Mouse (Mus musculus): ENCODE results near the gene Rin1. TPM values are rescaled to one million over a fixed set of nuclear protein-coding genes. Genes with fewer than 3 reads are reported as not detected.

The Rin1 gene
- total and polyA plus RNA-seq, 3 experiments, result 0.13 to 0.89 (median 0.47) TPM

GRCm38 (mm10) chr19:5051515-5051914 is 1.2 kb downstream of the Rin1 start:
- dilution Hi-C loops (cut with MboI; ENCODE audit: extremely low pct_ligation_motif_present, extremely low pct_unique_long_range_greater_than_20kb, low sequenced_read_pairs) (no loop called here), in situ Hi-C loops (cut with MboI; ENCODE audit: low pct_ligation_motif_present, low pct_unique_long_range_greater_than_20kb, low sequenced_read_pairs) (no loop called here)
- no peaks in the 10 kb centered on the region for H3K79me2 ChIP-seq (replicated peaks; ENCODE audit: control insufficient read depth, extremely low read depth, insufficient read depth, poor library complexity, severe bottlenecking)
- peaks cover 31 to 79% of the 10 kb centered on the region in 2 experiments for H3K36me3 ChIP-seq (replicated peaks in 1 of 2; ENCODE audit: control insufficient read depth in 1 of 2, insufficient read depth in 1 of 2, low read length in 1 of 2)
- TF ChIP-seq ZKSCAN1 (IDR thresholded peaks at IDR 0.05; ENCODE audit: borderline replicate concordance, low read depth, low read length) (no peak), MAFK (IDR thresholded peaks at IDR 0.05; ENCODE audit: insufficient replicate concordance, low read length) (no peak), SIN3A (IDR thresholded peaks at IDR 0.05; ENCODE audit: low read length) (no peak), RAD21 (IDR thresholded peaks at IDR 0.05; ENCODE audit: low read depth, low read length) (no peak), USF1 (IDR thresholded peaks at IDR 0.05; ENCODE audit: low read depth, low read length) (no peak), ELF1 (IDR thresholded peaks at IDR 0.05; ENCODE audit: low read depth, low read length) (no peak), ZNF384 (IDR thresholded peaks at IDR 0.05; ENCODE audit: low read depth, low read length) (no peak), JUND (conservative IDR thresholded peaks at IDR 0.05; ENCODE audit: low read depth, low read length) (no peak), KAT2A (IDR thresholded peaks at IDR 0.05; ENCODE audit: insufficient replicate concordance, low read length) (no peak), USF2 (conservative IDR thresholded peaks at IDR 0.05; ENCODE audit: low read depth, low read length) (no peak), UBTF (IDR thresholded peaks at IDR 0.05; ENCODE audit: low read depth, low read length) (no peak), ETS1 (conservative IDR thresholded peaks at IDR 0.05; ENCODE audit: low read depth, low read length) (no peak), POLR2A (IDR thresholded peaks at IDR 0.05; ENCODE audit: low read depth, low read length) (no peak), ZMIZ1 (IDR thresholded peaks at IDR 0.05; ENCODE audit: low read depth, low read length) (no peak), CTCF (conservative IDR thresholded peaks at IDR 0.05 in 1 of 2, IDR thresholded peaks at IDR 0.05 in 1 of 2; ENCODE audit: low read depth in 2 of 2, low read length in 2 of 2) (no peak), GABPA (IDR thresholded peaks at IDR 0.05; ENCODE audit: insufficient replicate concordance, low read depth, low read length) (no peak), MXI1 (IDR thresholded peaks at IDR 0.05; ENCODE audit: low read depth, low read length) (no peak)
- H3K27me3 ChIP-seq (replicated peaks), result no peaks in the 10 kb centered on the region
- H3K4me2 ChIP-seq (ENCODE audit: insufficient read depth, low read depth, poor library complexity, severe bottlenecking), result no peak overlapping the region
- H3K27ac ChIP-seq (ENCODE audit: insufficient read depth, low read depth), result no peak overlapping the region
- no peak overlapping the region for H3K4me3 ChIP-seq (replicated peaks in 1 of 3; ENCODE audit: low read depth in 2 of 3, low read length in 2 of 3, poor library complexity in 1 of 3)
- no peak overlapping the region for H3K9ac ChIP-seq (ENCODE audit: insufficient read depth, low read depth)
- H3K9me3 ChIP-seq (replicated peaks; ENCODE audit: low read length), result no peaks in the 10 kb centered on the region
- peaks cover 12 to 19% of the 10 kb centered on the region in 2 experiments for H3K4me1 ChIP-seq (ENCODE audit: control insufficient read depth in 1 of 2, insufficient read depth in 2 of 2)
- DNase-seq (ENCODE audit: extremely low read depth), result no peak

DNA sequence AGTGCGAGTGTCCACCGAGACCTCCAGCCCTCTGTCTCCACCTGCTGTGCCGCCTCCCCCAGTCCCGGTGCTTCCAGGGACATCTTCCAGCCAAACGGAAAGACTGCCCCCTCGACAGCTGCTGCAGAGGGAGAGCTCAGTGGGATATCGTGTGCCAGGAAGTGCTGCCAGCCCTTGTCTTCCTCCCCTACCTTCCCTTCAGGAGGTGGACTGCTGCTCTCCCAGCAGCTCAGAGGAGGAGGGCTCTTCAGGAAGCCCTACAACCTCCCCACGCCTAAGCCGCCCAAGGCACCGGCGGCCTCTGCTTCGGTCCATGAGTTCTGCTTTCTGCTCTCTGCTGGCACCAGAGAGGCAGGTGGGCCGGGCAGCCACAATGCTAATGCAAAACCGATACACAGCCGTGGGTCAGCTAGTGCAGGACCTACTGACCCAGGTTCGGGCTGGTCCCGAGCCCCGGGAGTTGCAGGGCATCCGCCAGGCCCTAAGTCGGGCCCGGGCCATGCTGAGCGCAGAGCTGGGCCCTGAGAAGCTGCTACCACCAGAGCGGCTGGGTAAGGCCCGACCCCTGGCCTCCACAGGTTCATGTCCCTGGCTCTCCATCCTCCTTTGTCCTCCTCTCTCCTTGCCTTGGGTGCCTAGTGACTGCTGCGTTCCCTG is 2.0 kb downstream of the Rin1 start:
- dilution Hi-C loops (cut with MboI; ENCODE audit: extremely low pct_ligation_motif_present, extremely low pct_unique_long_range_greater_than_20kb, low sequenced_read_pairs) (no loop called here), in situ Hi-C loops (cut with MboI; ENCODE audit: low pct_ligation_motif_present, low pct_unique_long_range_greater_than_20kb, low sequenced_read_pairs) (no loop called here)
- Histone ChIP-seq H3K79me2 (replicated peaks; ENCODE audit: control insufficient read depth, extremely low read depth, insufficient read depth, poor library complexity, severe bottlenecking) (no peaks in the 10 kb centered on the region), H3K4me3 (replicated peaks in 1 of 3; ENCODE audit: low read depth in 2 of 3, low read length in 2 of 3, poor library complexity in 1 of 3) (no peak overlapping the region), H3K9me3 (replicated peaks; ENCODE audit: low read length) (no peaks in the 10 kb centered on the region), H3K4me2 (ENCODE audit: insufficient read depth, low read depth, poor library complexity, severe bottlenecking) (no peak overlapping the region), H3K4me1 (ENCODE audit: control insufficient read depth in 1 of 2, insufficient read depth in 2 of 2) (peaks cover 12 to 19% of the 10 kb centered on the region in 2 experiments), H3K27ac (ENCODE audit: insufficient read depth, low read depth) (no peak overlapping the region), H3K9ac (ENCODE audit: insufficient read depth, low read depth) (no peak overlapping the region), H3K27me3 (replicated peaks) (no peaks in the 10 kb centered on the region), H3K36me3 (replicated peaks in 1 of 2; ENCODE audit: control insufficient read depth in 1 of 2, insufficient read depth in 1 of 2, low read length in 1 of 2) (peaks cover 23 to 71% of the 10 kb centered on the region in 2 experiments)
- DNase-seq (ENCODE audit: extremely low read depth), result no peak
- TF ChIP-seq CTCF (conservative IDR thresholded peaks at IDR 0.05 in 1 of 2, IDR thresholded peaks at IDR 0.05 in 1 of 2; ENCODE audit: low read depth in 2 of 2, low read length in 2 of 2), result no peak
- no peak for TF ChIP-seq RAD21 (IDR thresholded peaks at IDR 0.05; ENCODE audit: low read depth, low read length)
- TF ChIP-seq USF2 (conservative IDR thresholded peaks at IDR 0.05; ENCODE audit: low read depth, low read length), result no peak
- no peak for TF ChIP-seq ELF1 (IDR thresholded peaks at IDR 0.05; ENCODE audit: low read depth, low read length)
- TF ChIP-seq ZNF384 (IDR thresholded peaks at IDR 0.05; ENCODE audit: low read depth, low read length), result no peak
- no peak for TF ChIP-seq TBP (conservative IDR thresholded peaks at IDR 0.05; ENCODE audit: low read depth, low read length)
- TF ChIP-seq USF1 (IDR thresholded peaks at IDR 0.05; ENCODE audit: low read depth, low read length), result no peak

All from CH12.LX (cell line).